Mouse (Mus musculus) MEL (cell line): ENCODE results near the gene Nrp1. TPM values are rescaled to one million over a fixed set of nuclear protein-coding genes. Genes with fewer than 3 reads are reported as not detected.

Source experiments
- DNase-seq: peaks from one replicate; pipeline ENCODE4 v3.0.0; 2011; ENCODE audit warnings: low read depth, low spot score
- H3K27ac ChIP-seq: 2 replicates; pipeline ENCODE4 v1.5.1; 2012; ENCODE audit warnings: low read depth, mild to moderate bottlenecking, control low read depth, low read length, moderate library complexity; ENCODE audit not compliant: control insufficient read depth
- H3K27me3 ChIP-seq, 2 experiments: fragments of 150-350 bp in 1 of 2; sonication (generic) in 1 of 2; 2 replicates each; pipeline ENCODE4 v1.6.1; 2012; ENCODE audit warnings: low read length in 2 of 2, mild to moderate bottlenecking in 2 of 2, improper control_type of control experiment in 1 of 2, moderate library complexity in 1 of 2; ENCODE audit not compliant: insufficient read depth in 2 of 2, control insufficient read depth in 1 of 2
- H3K36me3 ChIP-seq, 2 experiments: 2 replicates each; pipeline ENCODE4 v1.6.1; 2012 to 2014; ENCODE audit warnings: low read length in 2 of 2, improper control_type of control experiment in 1 of 2, inconsistent platforms in 1 of 2, mild to moderate bottlenecking in 1 of 2; ENCODE audit not compliant: insufficient read depth in 2 of 2, control insufficient read depth in 1 of 2
- H3K4me1 ChIP-seq, 2 experiments: fragments of 150-350 bp in 1 of 2; sonication (generic) in 1 of 2; 2 replicates each; pipeline ENCODE4 v1.6.1; 2012; ENCODE audit warnings: low read length in 2 of 2, improper control_type of control experiment in 1 of 2, mild to moderate bottlenecking in 1 of 2; ENCODE audit not compliant: insufficient read depth in 2 of 2, control insufficient read depth in 1 of 2
- H3K4me3 ChIP-seq, 2 experiments: fragments of 150-350 bp in 1 of 2; sonication (generic) in 1 of 2; 2 replicates each; pipeline ENCODE4 v1.5.1; 2012; ENCODE audit warnings: low read depth in 2 of 2, low read length in 2 of 2, mild to moderate bottlenecking in 2 of 2, moderate library complexity in 2 of 2, control low read depth in 1 of 2, improper control_type of control experiment in 1 of 2; ENCODE audit not compliant: control insufficient read depth in 1 of 2, insufficient read depth in 1 of 2
- H3K79me2 ChIP-seq: 2 replicates; pipeline ENCODE4 v1.6.1; 2012; ENCODE audit warnings: mild to moderate bottlenecking, low read length, moderate library complexity; ENCODE audit not compliant: control insufficient read depth, poor library complexity, insufficient read depth
- H3K9ac ChIP-seq: 2 replicates; pipeline ENCODE4 v1.6.1; 2012; ENCODE audit warnings: low read depth, mild to moderate bottlenecking, control low read depth, low read length, moderate library complexity; ENCODE audit not compliant: control insufficient read depth, poor library complexity, severe bottlenecking
- H3K9me3 ChIP-seq: fragments of 150-350 bp; sonication (generic); replicated peaks from 2 replicates; pipeline ENCODE4 v1.6.1; 2012; ENCODE audit warnings: mild to moderate bottlenecking, low read length, improper control_type of control experiment, moderate library complexity; ENCODE audit not compliant: insufficient read depth
- CHD1 ChIP-seq: IDR thresholded peaks from 2 replicates; pipeline ENCODE4 v1.6.1; 2012; ENCODE audit warnings: low read depth, mild to moderate bottlenecking, inconsistent platforms, low read length, improper control_type of control experiment
- GABPA ChIP-seq: IDR thresholded peaks from 2 replicates; pipeline ENCODE4 v1.6.1; 2012; ENCODE audit warnings: low read depth, mild to moderate bottlenecking, inconsistent platforms, low read length, improper control_type of control experiment, moderate library complexity
- KAT2A ChIP-seq: conservative IDR thresholded peaks from 2 replicates; pipeline ENCODE4 v1.6.1; 2012; ENCODE audit warnings: low read depth, low read length, improper control_type of control experiment, inconsistent platforms
- MAFK ChIP-seq: IDR thresholded peaks from 2 replicates; pipeline ENCODE4 v1.6.1; 2011; ENCODE audit warnings: low read depth, mild to moderate bottlenecking, low read length, improper control_type of control experiment, borderline replicate concordance
- MAZ ChIP-seq: IDR thresholded peaks from 2 replicates; pipeline ENCODE4 v1.6.1; 2012; ENCODE audit warnings: low read depth, mild to moderate bottlenecking, inconsistent platforms, low read length, improper control_type of control experiment
- MEF2A ChIP-seq: IDR thresholded peaks from 2 replicates; pipeline ENCODE4 v1.6.1; 2014; ENCODE audit warnings: low read depth, mild to moderate bottlenecking, inconsistent platforms, low read length, improper control_type of control experiment; ENCODE audit not compliant: poor library complexity, insufficient replicate concordance, severe bottlenecking; ENCODE audit errors: extremely low read depth
- MXI1 ChIP-seq: IDR thresholded peaks from 2 replicates; pipeline ENCODE4 v1.6.1; 2011; ENCODE audit warnings: mild to moderate bottlenecking, low read depth, low read length, improper control_type of control experiment
- MYB ChIP-seq: IDR thresholded peaks from 2 replicates; pipeline ENCODE4 v1.6.1; 2011; ENCODE audit warnings: mild to moderate bottlenecking, low read depth, low read length, improper control_type of control experiment
- NELFE ChIP-seq: IDR thresholded peaks from 2 replicates; pipeline ENCODE4 v1.6.1; 2011; ENCODE audit warnings: low read depth, low read length, improper control_type of control experiment
- RCOR1 ChIP-seq: IDR thresholded peaks from 2 replicates; pipeline ENCODE4 v1.6.1; 2012; ENCODE audit warnings: low read depth, mild to moderate bottlenecking, inconsistent platforms, low read length, improper control_type of control experiment
- SMC3 ChIP-seq: IDR thresholded peaks from 2 replicates; pipeline ENCODE4 v1.6.1; 2011; ENCODE audit warnings: low read depth, low read length, improper control_type of control experiment
- TCF12 ChIP-seq: IDR thresholded peaks from 2 replicates; pipeline ENCODE4 v1.6.1; 2014; ENCODE audit warnings: low read depth, mild to moderate bottlenecking, inconsistent platforms, low read length, improper control_type of control experiment, moderate library complexity
- UBTF ChIP-seq: IDR thresholded peaks from 2 replicates; pipeline ENCODE4 v1.6.1; 2012; ENCODE audit warnings: low read depth, mild to moderate bottlenecking, inconsistent platforms, low read length, improper control_type of control experiment, moderate library complexity, borderline replicate concordance; ENCODE audit not compliant: insufficient read depth
- USF2 ChIP-seq, 2 experiments: IDR thresholded peaks; 2 replicates each; pipeline ENCODE4 v1.6.1; 2011 to 2012; ENCODE audit warnings: improper control_type of control experiment in 2 of 2, low read length in 2 of 2, borderline replicate concordance in 1 of 2, inconsistent platforms in 1 of 2, low read depth in 1 of 2, mild to moderate bottlenecking in 1 of 2; ENCODE audit not compliant: insufficient read depth in 1 of 2
- polyA plus RNA-seq, 2 experiments: library from polyadenylated mRNA; stranded (reverse) in 1 of 2; unstranded in 1 of 2; fragments of >175 nt in 1 of 2; fragments of >200 nt in 1 of 2; gene quantifications; 2 replicates each; pipeline versions ENCODE4 v1.2.1 to v1.2.4; 2012; ENCODE audit warnings: low replicate concordance in 2 of 2, low read depth in 1 of 2; ENCODE audit not compliant: insufficient read length in 2 of 2, insufficient read depth in 1 of 2, missing spikeins in 1 of 2
- total RNA-seq: library from RNA; depleted of rRNA; stranded (reverse); fragments of 300-350 nt; gene quantifications from 2 replicates; pipeline ENCODE4 v1.2.3, GENCODE M21; 2012

The Nrp1 gene
- total and polyA plus RNA-seq, 3 experiments = not detected

GRCm38 (mm10) chr8:128446636-128447035 is 88.2 kb downstream of the Nrp1 start:
- Histone ChIP-seq H3K27me3 (no peaks in the 10 kb centered on the region), H3K79me2 (no peaks in the 10 kb centered on the region), H3K4me1 (no peaks in the 10 kb centered on the region), H3K36me3 (no peaks in the 10 kb centered on the region), H3K9ac (no peak overlapping the region), H3K4me3 (no peak overlapping the region), H3K27ac (no peak overlapping the region), H3K9me3 (no peaks in the 10 kb centered on the region)
- no peak for DNase-seq
- TF ChIP-seq UBTF (no peak), MAFK (no peak), MYB (no peak), MEF2A (no peak), GABPA (no peak), TCF12 (no peak), RCOR1 (no peak), MAZ (no peak), USF2 (IDR thresholded peaks at IDR 0.05; ENCODE audit: borderline replicate concordance in 1 of 2, insufficient read depth in 1 of 2, low read depth in 1 of 2, low read length in 2 of 2) (no peak), SMC3 (no peak), NELFE (no peak), KAT2A (no peak)

- Histone ChIP-seq H3K4me1 (no peaks in the 10 kb centered on the region), H3K27me3 (no peaks in the 10 kb centered on the region), H3K9me3 (no peaks in the 10 kb centered on the region), H3K79me2 (no peaks in the 10 kb centered on the region), H3K9ac (no peak overlapping the region), H3K27ac (no peak overlapping the region), H3K4me3 (no peak overlapping the region), H3K36me3 (no peaks in the 10 kb centered on the region)
- TF ChIP-seq UBTF = no peak
- no peak for TF ChIP-seq MXI1
- no peak for TF ChIP-seq GABPA
- no peak for TF ChIP-seq CHD1
- TF ChIP-seq USF2 (IDR thresholded peaks at IDR 0.05; ENCODE audit: borderline replicate concordance in 1 of 2, insufficient read depth in 1 of 2, low read depth in 1 of 2, low read length in 2 of 2) = no peak
- no peak for TF ChIP-seq RCOR1
- no peak for DNase-seq
Measured at GRCm38 (mm10) chr8:128447320-128447719, 88.9 kb downstream of the Nrp1 start.
